Mouse (Mus musculus) neural tube, embryonic 13.5 days (tissue): ENCODE measurements around the gene Pmpcb. TPM values are rescaled to one million over a fixed set of nuclear protein-coding genes. Genes with fewer than 3 reads are reported as not detected.

Source experiments
- ATAC-seq: fragments of 200-750 bp; cut with Nextera tagmentation; 2 replicates; pipeline ENCODE4 v1.8.0; 2017; ENCODE audit warnings: low read depth, mild to moderate bottlenecking, moderate TSS enrichment, moderate library complexity
- H3K27ac ChIP-seq: fragments of 300-500 bp; sonication (generic); replicated peaks from 2 replicates; pipeline ENCODE4 v1.5.1; 2015; ENCODE audit warnings: moderate library complexity, mild to moderate bottlenecking, inconsistent platforms
- H3K27me3 ChIP-seq: fragments of 300-500 bp; sonication (generic); 2 replicates; pipeline ENCODE4 v1.6.1; 2015; ENCODE audit warnings: mild to moderate bottlenecking, inconsistent platforms
- H3K36me3 ChIP-seq: fragments of 300-500 bp; sonication (generic); 2 replicates; pipeline ENCODE4 v1.6.1; 2015; ENCODE audit warnings: mild to moderate bottlenecking, inconsistent platforms
- H3K4me1 ChIP-seq: fragments of 300-500 bp; sonication (generic); replicated peaks from 2 replicates; pipeline ENCODE4 v1.6.1; 2015; ENCODE audit warnings: inconsistent platforms
- H3K4me2 ChIP-seq: fragments of 300-500 bp; sonication (generic); 2 replicates; pipeline ENCODE4 v1.6.1; 2015; ENCODE audit warnings: inconsistent platforms, mild to moderate bottlenecking, moderate library complexity
- H3K4me3 ChIP-seq: fragments of 300-500 bp; sonication (generic); 2 replicates; pipeline ENCODE4 v1.5.1; 2015; ENCODE audit warnings: mild to moderate bottlenecking, inconsistent platforms
- H3K9ac ChIP-seq: fragments of 300-500 bp; sonication (generic); 2 replicates; pipeline ENCODE4 v1.6.1; 2015; ENCODE audit warnings: moderate library complexity, mild to moderate bottlenecking, inconsistent platforms
- H3K9me3 ChIP-seq: fragments of 300-500 bp; sonication (generic); 2 replicates; pipeline ENCODE4 v1.6.1; 2016; ENCODE audit warnings: inconsistent platforms
- WGBS: fragments of 180-500 bp; shearing (Covaris S2); methylation state at CpG from one replicate; pipeline ENCODE4 v1.1.7; 2015; 5-methylcytosine and 5-hydroxymethylcytosine counted together
- polyA plus RNA-seq: library from polyadenylated mRNA; unstranded; fragments of >200 nt; fragmentation: Nextera tagmentation; extraction: Ambion mirVana; gene quantifications from 2 replicates; pipeline ENCODE4 v1.2.1, GENCODE M21; 2015

Pmpcb gene
- polyA plus RNA-seq, 1 experiment from 2014 or later: 77.5 TPM

DNA sequence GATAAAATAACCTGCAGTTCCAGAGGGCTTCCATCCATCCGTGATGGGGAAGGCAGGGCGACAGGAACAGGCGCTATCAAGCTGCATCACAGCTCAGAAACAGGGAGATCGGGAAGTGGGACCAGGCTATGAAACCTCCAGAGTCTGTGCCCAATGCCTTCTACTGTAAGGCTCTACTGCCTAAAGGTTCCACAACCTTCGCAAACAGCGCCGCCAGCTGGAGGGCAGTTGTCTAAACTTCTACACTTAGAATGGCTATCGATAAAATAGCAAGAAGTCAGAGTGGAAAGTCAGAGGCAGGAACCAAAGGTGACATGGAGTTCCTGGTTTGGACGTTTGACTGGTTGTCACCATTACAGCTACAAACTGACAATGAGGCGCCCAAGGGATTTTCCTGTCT, 1.4 kb upstream of the Pmpcb start:
- WGBS: 28% methylated on average over 10 of the region's 10 CpGs
- Histone ChIP-seq H3K27me3 (no peaks in the 10 kb centered on the region), H3K36me3 (peaks cover 22% of the 10 kb centered on the region), H3K27ac (no peak overlapping the region), H3K4me1 (peaks cover 43% of the 10 kb centered on the region), H3K9me3 (no peaks in the 10 kb centered on the region), H3K9ac (no peak overlapping the region), H3K4me3 (no peak overlapping the region), H3K4me2 (peak overlapping the region; percentile 26)
- ATAC-seq: no peak

GRCm38 (mm10) chr5:21736046-21736445, 895 bp upstream of the Pmpcb start:
- no peak overlapping the region for H3K9ac ChIP-seq
- H3K4me2 ChIP-seq: no peak overlapping the region
- peaks cover 24% of the 10 kb centered on the region for H3K36me3 ChIP-seq
- ATAC-seq: no peak
- H3K4me3 ChIP-seq: no peak overlapping the region
- H3K9me3 ChIP-seq: no peaks in the 10 kb centered on the region
- 85% methylated on average over 11 of the region's 11 CpGs for WGBS
- no peaks in the 10 kb centered on the region for H3K27me3 ChIP-seq
- peaks cover 43% of the 10 kb centered on the region for H3K4me1 ChIP-seq
- H3K27ac ChIP-seq: no peak overlapping the region

DNA sequence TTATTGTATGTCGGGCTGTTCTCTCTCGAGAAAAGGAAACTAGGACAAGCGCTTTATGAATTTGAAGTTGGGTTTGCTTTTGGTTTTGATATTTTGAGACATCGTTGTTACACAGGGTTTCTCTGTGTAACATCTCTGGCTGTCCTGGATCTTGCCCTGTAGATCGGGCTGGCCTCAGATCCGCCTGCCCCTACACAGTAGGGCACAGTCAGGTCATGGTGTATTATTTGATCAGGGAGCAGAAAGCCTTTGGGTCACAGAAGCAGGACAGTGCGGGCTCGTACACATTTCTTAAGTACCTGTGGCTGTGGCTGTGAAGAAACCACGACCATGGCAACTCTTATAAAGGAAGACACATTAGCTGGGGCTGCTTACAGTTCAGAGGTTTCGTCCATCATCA, 679 bp downstream of the Pmpcb start:
- H3K27me3 ChIP-seq: no peaks in the 10 kb centered on the region
- peak overlapping the region; percentile 92 for H3K4me2 ChIP-seq
- no peak for ATAC-seq
- H3K4me3 ChIP-seq: peak overlapping the region; percentile 76
- WGBS: 32% methylated on average over 10 of the region's 10 CpGs
- no peaks in the 10 kb centered on the region for H3K9me3 ChIP-seq
- H3K9ac ChIP-seq: peak overlapping the region; percentile 86
- peak overlapping the region; percentile 89; the same call in 1 of the 2 replicates for H3K27ac ChIP-seq
- peaks cover 40% of the 10 kb centered on the region for H3K36me3 ChIP-seq
- peaks cover 33% of the 10 kb centered on the region for H3K4me1 ChIP-seq

DNA sequence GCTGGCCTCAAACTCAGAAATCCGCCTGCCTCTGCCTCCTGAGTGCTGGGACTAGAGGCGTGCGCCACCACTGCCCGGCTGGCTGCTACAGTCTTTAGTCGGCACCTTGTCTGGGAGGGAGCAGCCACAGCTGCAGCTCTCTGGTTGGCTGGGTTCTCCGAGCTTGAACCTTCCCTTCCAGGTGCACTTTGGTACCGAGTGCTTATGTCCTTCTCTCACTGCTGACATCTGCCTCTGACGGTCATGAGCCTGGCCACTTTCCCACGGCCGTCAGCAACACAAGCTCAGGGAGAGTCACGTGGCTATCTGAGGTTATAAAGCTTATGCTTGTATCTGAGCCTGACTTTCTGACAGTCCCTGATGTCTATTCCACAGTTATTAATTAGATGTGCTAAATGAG, 2.2 kb downstream of the Pmpcb start:
- H3K4me2 ChIP-seq: no peak overlapping the region
- 92% methylated on average over 11 of the region's 11 CpGs for WGBS
- peaks cover 18% of the 10 kb centered on the region for H3K4me1 ChIP-seq
- H3K27ac ChIP-seq: no peak overlapping the region
- peaks cover 55% of the 10 kb centered on the region for H3K36me3 ChIP-seq
- ATAC-seq: no peak
- no peak overlapping the region for H3K9ac ChIP-seq
- H3K9me3 ChIP-seq: no peaks in the 10 kb centered on the region
- H3K4me3 ChIP-seq: no peak overlapping the region
- no peaks in the 10 kb centered on the region for H3K27me3 ChIP-seq

DNA sequence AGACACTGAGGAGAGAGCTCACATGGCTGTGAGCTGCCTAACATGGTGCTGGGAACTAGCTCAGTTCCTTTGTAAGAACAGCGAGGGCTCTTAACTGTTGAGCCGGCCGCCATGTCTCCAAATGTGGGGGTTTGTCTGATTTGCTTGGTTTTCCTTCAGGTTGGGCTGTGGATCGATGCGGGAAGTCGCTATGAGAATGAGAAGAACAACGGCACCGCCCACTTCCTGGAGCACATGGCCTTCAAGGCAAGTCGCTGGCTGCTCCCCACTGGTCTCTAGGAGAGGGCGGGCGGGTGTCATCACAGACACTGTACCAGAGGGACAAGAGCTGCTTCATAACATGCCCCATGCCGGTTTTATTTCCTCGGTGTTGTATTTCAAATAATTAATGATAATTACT, 2.9 kb downstream of the Pmpcb start:
- peaks cover 62% of the 10 kb centered on the region for H3K36me3 ChIP-seq
- no peak overlapping the region for H3K4me2 ChIP-seq
- H3K27me3 ChIP-seq: no peaks in the 10 kb centered on the region
- H3K4me1 ChIP-seq: peaks cover 14% of the 10 kb centered on the region
- no peak overlapping the region for H3K9ac ChIP-seq
- ATAC-seq: no peak
- no peak overlapping the region for H3K27ac ChIP-seq
- H3K9me3 ChIP-seq: no peaks in the 10 kb centered on the region
- 95% methylated on average over 13 of the region's 13 CpGs for WGBS
- no peak overlapping the region for H3K4me3 ChIP-seq

DNA sequence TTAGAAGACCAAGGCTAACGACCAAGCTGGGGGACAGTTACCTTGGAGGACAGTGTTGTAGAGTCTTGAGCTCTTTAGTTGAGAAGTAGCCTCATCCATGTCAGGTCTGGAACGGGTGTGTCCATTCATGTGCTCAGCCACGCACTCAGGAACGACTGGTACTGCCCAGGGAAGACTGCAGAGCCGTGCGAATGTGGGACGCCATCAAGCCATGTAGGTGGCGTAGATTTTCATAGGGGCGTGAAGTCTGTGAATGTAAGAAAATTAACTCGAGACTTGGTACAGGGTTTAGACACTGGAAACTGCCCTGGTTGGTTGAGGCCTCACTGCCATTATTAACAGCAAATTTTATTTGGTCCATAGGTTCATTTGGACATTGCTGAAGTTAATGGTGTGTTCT, 6.7 kb downstream of the Pmpcb start:
- 95% methylated on average over 10 of the region's 10 CpGs for WGBS
- no peak overlapping the region for H3K27ac ChIP-seq
- H3K9ac ChIP-seq: no peak overlapping the region
- no peak for ATAC-seq
- no peak overlapping the region for H3K4me2 ChIP-seq
- H3K36me3 ChIP-seq: peaks cover 98% of the 10 kb centered on the region
- H3K27me3 ChIP-seq: no peaks in the 10 kb centered on the region
- H3K4me1 ChIP-seq: peaks cover 2% of the 10 kb centered on the region
- H3K4me3 ChIP-seq: no peak overlapping the region
- H3K9me3 ChIP-seq: no peaks in the 10 kb centered on the region

- no peak for ATAC-seq
- Histone ChIP-seq H3K9ac (no peak overlapping the region), H3K4me2 (no peak overlapping the region), H3K27ac (no peak overlapping the region), H3K27me3 (no peaks in the 10 kb centered on the region), H3K9me3 (no peaks in the 10 kb centered on the region), H3K36me3 (peaks cover 98% of the 10 kb centered on the region), H3K4me3 (no peak overlapping the region), H3K4me1 (no peaks in the 10 kb centered on the region)
Measured at GRCm38 (mm10) chr5:21744651-21745050, 7.7 kb downstream of the Pmpcb start.

DNA sequence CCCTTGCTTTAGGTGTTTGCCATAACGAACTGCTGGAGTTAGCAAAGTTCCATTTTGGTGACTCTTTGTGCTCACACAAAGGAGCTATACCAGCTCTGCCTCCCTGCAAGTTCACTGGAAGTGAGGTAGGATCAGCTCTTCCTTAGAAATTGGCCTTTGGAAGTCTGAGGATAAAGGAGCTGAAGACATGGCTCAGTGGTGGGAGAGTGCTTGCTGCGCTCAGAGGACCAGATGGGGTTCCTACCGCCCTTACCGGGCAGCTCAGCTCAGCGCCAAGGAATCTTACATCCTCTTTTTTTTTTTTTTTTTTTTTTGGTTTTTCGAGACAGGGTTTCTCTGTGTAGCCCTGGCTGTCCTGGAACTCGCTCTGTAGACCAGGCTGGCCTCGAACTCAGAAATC, 9.0 kb downstream of the Pmpcb start:
- Histone ChIP-seq H3K9me3 (no peaks in the 10 kb centered on the region), H3K36me3 (peaks cover 100% of the 10 kb centered on the region), H3K4me1 (no peaks in the 10 kb centered on the region), H3K9ac (no peak overlapping the region), H3K4me3 (no peak overlapping the region), H3K27me3 (no peaks in the 10 kb centered on the region), H3K4me2 (no peak overlapping the region), H3K27ac (no peak overlapping the region)
- ATAC-seq: no peak
- WGBS: 94% methylated on average over 8 of the region's 8 CpGs

DNA sequence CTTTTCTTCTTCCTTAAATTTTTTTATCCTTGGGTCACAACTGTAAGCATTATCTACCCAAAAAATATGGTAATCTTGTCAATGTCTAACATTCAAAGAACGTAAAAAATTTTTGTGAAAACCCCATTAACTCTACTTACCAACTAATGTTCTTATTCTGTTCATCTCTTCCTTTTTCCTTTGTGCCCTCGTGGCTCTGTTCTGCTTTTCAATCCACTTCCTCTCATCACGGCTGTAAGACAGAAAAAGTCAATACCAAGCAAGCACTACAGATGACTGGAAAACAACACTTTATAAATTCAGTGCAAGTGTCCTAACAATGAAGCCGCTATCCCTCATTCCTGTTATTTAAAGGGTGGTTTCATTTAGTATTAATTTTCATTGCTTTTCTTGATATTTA, 31.6 kb downstream of the Pmpcb start:
- no peak for ATAC-seq
- 90% methylated on average over 4 of the region's 4 CpGs for WGBS
- Histone ChIP-seq H3K9me3 (no peaks in the 10 kb centered on the region), H3K27me3 (no peaks in the 10 kb centered on the region), H3K9ac (no peak overlapping the region), H3K27ac (no peak overlapping the region), H3K4me1 (no peaks in the 10 kb centered on the region), H3K36me3 (peaks cover 69% of the 10 kb centered on the region), H3K4me2 (no peak overlapping the region), H3K4me3 (no peak overlapping the region)

- no peak overlapping the region for H3K9ac ChIP-seq
- H3K27me3 ChIP-seq: no peaks in the 10 kb centered on the region
- no peaks in the 10 kb centered on the region for H3K4me1 ChIP-seq
- H3K36me3 ChIP-seq: peaks cover 69% of the 10 kb centered on the region
- no peak for ATAC-seq
- H3K4me3 ChIP-seq: no peak overlapping the region
- no peak overlapping the region for H3K4me2 ChIP-seq
- H3K27ac ChIP-seq: no peak overlapping the region
- no peaks in the 10 kb centered on the region for H3K9me3 ChIP-seq
- 93% methylated on average over 6 of the region's 6 CpGs for WGBS
Measured at GRCm38 (mm10) chr5:21769841-21770240, 32.9 kb downstream of the Pmpcb start.

GRCm38 (mm10) chr5:21776491-21776890, 39.5 kb downstream of the Pmpcb start:
- H3K9me3 ChIP-seq: no peaks in the 10 kb centered on the region
- no peak for ATAC-seq
- H3K9ac ChIP-seq: no peak overlapping the region
- no peaks in the 10 kb centered on the region for H3K27me3 ChIP-seq
- 95% methylated on average over 6 of the region's 6 CpGs for WGBS
- peaks cover 68% of the 10 kb centered on the region for H3K36me3 ChIP-seq
- no peak overlapping the region for H3K4me3 ChIP-seq
- no peaks in the 10 kb centered on the region for H3K4me1 ChIP-seq
- no peak overlapping the region for H3K4me2 ChIP-seq
- no peak overlapping the region for H3K27ac ChIP-seq

DNA sequence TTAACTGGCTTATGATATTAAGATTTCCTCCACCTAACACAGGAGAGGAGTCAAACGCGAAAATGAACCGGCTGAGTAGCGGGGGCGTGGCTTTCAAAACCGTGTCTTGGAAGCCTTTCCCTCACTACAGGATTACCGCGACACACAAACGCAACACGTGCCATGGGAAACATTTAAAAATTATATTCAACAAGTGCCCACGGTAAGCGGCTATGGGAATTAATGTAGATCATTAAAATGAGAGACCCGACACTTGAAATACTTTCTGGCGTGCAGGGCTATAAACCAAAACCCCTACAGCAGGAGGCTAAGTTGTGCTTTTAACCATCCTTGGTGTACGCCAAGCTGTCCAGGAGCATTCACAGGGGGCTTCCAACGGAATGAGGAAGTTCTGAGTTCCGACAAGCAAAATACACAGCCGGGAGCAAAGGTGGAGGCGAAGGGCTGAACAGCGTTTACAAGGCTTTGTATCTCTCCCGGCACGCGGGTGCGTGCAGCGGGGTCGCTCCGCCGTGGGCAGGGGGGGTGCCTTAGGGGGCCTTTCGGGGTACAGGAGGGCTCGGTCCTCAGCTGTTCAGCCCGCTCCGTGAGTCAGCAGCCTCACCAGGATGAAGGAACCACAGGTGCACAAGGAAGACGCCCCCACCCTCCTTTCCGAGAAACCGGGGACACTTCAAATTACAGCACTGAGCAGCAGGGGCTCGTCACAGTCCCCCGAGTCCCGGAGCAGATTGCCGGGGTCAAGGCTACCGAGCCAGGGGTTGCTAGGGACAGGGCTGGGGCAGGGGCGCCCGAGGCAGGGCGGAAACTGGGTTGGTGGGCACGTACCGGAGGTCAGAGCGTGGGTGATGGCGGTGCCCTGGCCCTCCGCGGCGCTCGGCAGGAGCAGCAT, 47.5 kb downstream of the Pmpcb start:
- no peaks in the 10 kb centered on the region for H3K27me3 ChIP-seq
- 1% methylated on average over 43 of the region's 51 CpGs for WGBS
- peaks cover 39% of the 10 kb centered on the region for H3K4me1 ChIP-seq
- peak overlapping the region; percentile 96 for H3K4me3 ChIP-seq
- H3K4me2 ChIP-seq: peak overlapping the region; percentile 99
- H3K36me3 ChIP-seq: peaks cover 40% of the 10 kb centered on the region
- peak overlapping the region; percentile 88 for H3K9ac ChIP-seq
- peak overlapping the region; percentile 81 for H3K27ac ChIP-seq
- no peaks in the 10 kb centered on the region for H3K9me3 ChIP-seq
- peak; percentile 85 for ATAC-seq

DNA sequence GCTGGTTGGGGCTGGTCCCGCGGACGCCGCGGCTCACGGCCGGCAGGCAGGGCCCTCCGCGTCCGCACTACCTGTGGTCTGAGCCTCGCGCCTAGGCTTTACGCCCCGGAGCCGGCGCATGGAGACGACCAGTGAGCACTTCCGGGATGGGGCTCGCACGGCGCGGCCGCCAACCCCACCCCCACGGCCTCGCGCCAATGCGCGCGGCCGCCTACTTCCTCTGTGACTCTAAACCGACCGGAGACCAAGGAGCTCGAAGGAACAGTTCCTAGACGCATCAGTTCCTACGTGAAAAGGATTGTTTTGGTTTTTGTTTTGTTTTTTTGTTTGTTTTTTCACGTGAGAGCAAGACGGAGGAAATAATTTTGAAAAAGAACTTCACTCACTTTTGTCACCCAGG, 48.1 kb downstream of the Pmpcb start, which contains the start of the genes Dnajc2 and Psmc2:
TSS of gene Dnajc2 (minus strand) at position 199 of the 400 bp plus-strand sequence.
TSS of gene Psmc2 (plus strand) at position 231 of the 400 bp plus-strand sequence.
- Histone ChIP-seq H3K27me3 (no peaks in the 10 kb centered on the region), H3K27ac (peak within 1 kb of the TSS; percentile 90), H3K9ac (peak within 1 kb of the TSS; percentile 88), H3K4me2 (peak within 1 kb of the TSS; percentile 99), H3K4me1 (peaks cover 45% of the 10 kb centered on the region), H3K4me3 (peak within 1 kb of the TSS; percentile 96), H3K9me3 (no peaks in the 10 kb centered on the region), H3K36me3 (peaks cover 35% of the 10 kb centered on the region)
- WGBS: under 1% methylated on average over 37 of the region's 37 CpGs
- ATAC-seq: peak; percentile 96
